Mouse (Mus musculus): ENCODE measurements around the gene Tmem189.

DNA sequence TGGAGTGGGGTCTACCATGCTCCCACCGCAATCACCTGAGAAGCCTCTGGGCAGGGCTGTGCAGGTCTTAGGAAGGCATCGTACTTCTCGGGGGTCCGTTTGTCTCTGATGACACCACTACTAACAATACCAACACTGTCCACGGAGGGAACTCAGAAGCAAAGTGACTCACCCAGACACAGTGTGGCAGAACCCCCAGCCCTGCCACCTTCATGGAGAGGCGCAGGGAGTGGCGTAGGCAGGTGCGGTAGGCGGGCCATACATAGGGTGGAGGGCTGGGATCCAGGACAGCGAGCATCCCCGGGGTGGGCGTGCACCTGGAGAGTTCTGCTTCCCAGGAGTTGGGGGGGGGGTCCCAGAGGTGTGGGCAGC lies 1.5 kb downstream of the Tmem189 start:
- TF ChIP-seq CTCF (conservative IDR thresholded peaks at IDR 0.05; ENCODE audit: insufficient read depth, insufficient read length, low read depth, low read length) = no peak
- no peak for TF ChIP-seq POLR2A (IDR thresholded peaks at IDR 0.05; ENCODE audit: low read depth, low read length)

Measured in kidney, adult 2 months (tissue).